Mouse (Mus musculus) CD4-positive, CD25-positive, alpha-beta regulatory T cell, adult 4 months (primary cell): Measurements from ENCODE around the gene Fbxw22. TPM values are rescaled to one million over a fixed set of nuclear protein-coding genes. Genes with fewer than 3 reads are reported as not detected.
"Not testable (repeated sequence)": the region's sequence is repeated elsewhere in the genome, so short reads cannot be mapped to it uniquely, and the experiment has no call there.

ENCODE experiments used
- ATAC-seq: one replicate; pipeline ENCODE4 v1.8.0; 2017
- polyA plus RNA-seq, 2 experiments: library from polyadenylated mRNA; unstranded; fragments of 100-300 nt; shearing (Covaris generic); gene quantifications; one replicate each; pipeline ENCODE4 v1.2.1; 2017

Gene Fbxw22
- not detected for polyA plus RNA-seq

- ATAC-seq, result not testable (repeated sequence)
These were observed at the start of gene Fbxw22 for GRCm38 (mm10) chr9:109404196-109404595. Fbxw22 (minus strand) TSS chr9:109404296.

- ATAC-seq, result no peak
These were observed 44.9 kb upstream of the Fbxw22 start, which contains the start of gene Fbxw16 for GRCm38 (mm10) chr9:109449040-109449439. Fbxw16 (minus strand) TSS chr9:109449140.

- ATAC-seq, result no peak
These were observed 28.9 kb upstream of the Fbxw22 start for GRCm38 (mm10) chr9:109432956-109433355.

- ATAC-seq, result not testable (repeated sequence)
These were observed 64.5 kb downstream of the Fbxw22 start, which contains the start of gene Fbxw28 for GRCm38 (mm10) chr9:109339559-109339958. Fbxw28 (minus strand) TSS chr9:109339659.

Other genes with a start within 250 kb of the Fbxw22 start
- gene Fbxw21, start 242.3 kb downstream of the Fbxw22 start, polyA plus RNA-seq, result not detected
- not detected for gene Fbxw13, start 208.3 kb downstream of the Fbxw22 start, polyA plus RNA-seq
- gene Fbxw20, start 169.5 kb downstream of the Fbxw22 start, polyA plus RNA-seq, result not detected
- gene Fbxw14, start 116.6 kb downstream of the Fbxw22 start, polyA plus RNA-seq, result not detected
- not detected for gene Fbxw28, start 64.6 kb downstream of the Fbxw22 start, polyA plus RNA-seq
- not detected for gene Fbxw16, start 44.8 kb upstream of the Fbxw22 start, polyA plus RNA-seq
- not detected for gene Fbxw19, start 91.6 kb upstream of the Fbxw22 start, polyA plus RNA-seq
- gene Fbxw15, start 164.0 kb upstream of the Fbxw22 start, polyA plus RNA-seq, result not detected
- under 1 TPM in 1 of 2 experiments, not detected in 1; 0.22 TPM for gene Fbxw24, start 221.8 kb upstream of the Fbxw22 start, polyA plus RNA-seq